8 mouse cellular contexts compared by ENCODE assay signal in genomic region chr5:77217211-77217610, GRCm38 (mm10). TPM values are rescaled to one million over a fixed set of nuclear protein-coding genes. Genes with fewer than 3 reads are reported as not detected.
DNase-seq lines count a peak whose midpoint lies in the region; ATAC-seq lines count a peak whose summit lies in the region.

No protein-coding gene starts in this region.

- ATAC-seq in monocyte, adult 5-6 weeks (replicated peaks; ENCODE audit: insufficient number of reproducible peaks, low FRiP score, low TSS enrichment, poor library complexity, severe bottlenecking) = no peak
- peak; percentile 71 for ATAC-seq in inflammation-experienced regulatory T-cells, adult 6 months

- H3K9me3 ChIP-seq in megakaryocyte, embryonic 14.5 days = peaks cover 18% of the 10 kb centered on the region

- peaks cover 7% of the 10 kb centered on the region for H3K4me1 ChIP-seq in megakaryocyte, embryonic 14.5 days

- peak overlapping the region; percentile 86 for H3K4me3 ChIP-seq in megakaryocyte, embryonic 14.5 days (replicated peaks)

- peak; percentile 33 to 45 for DNase-seq in monocyte, adult 2 months (ENCODE audit: low read depth in 1 of 2, low spot score in 2 of 2)
- peak; percentile 92 for DNase-seq in embryo, embryonic 10 days (ENCODE audit: low spot score)
- DNase-seq in gastrocnemius, postnatal 10 days = peak; percentile 75
- DNase-seq in left cerebral cortex, adult 8-10 months (ENCODE audit: low spot score in 2 of 2) = peak; percentile 6 to 28
- peak; percentile 86 for DNase-seq in right cerebral cortex, postnatal 4 days

- H3K27me3 ChIP-seq in megakaryocyte, embryonic 14.5 days (replicated peaks) = peaks cover 15% of the 10 kb centered on the region

- H3K36me3 ChIP-seq in megakaryocyte, embryonic 14.5 days (replicated peaks; ENCODE audit: low read length) = no peaks in the 10 kb centered on the region

RNA-seq across cellular contexts. Expression of gene Spink2, which starts 5.9 kb away (rescaled TPM):
- total RNA-seq in monocyte, adult 5-6 weeks (2017) = not detected in 3 replicates
- under 1 TPM; 0.81 to 0.96 TPM for total RNA-seq in gastrocnemius, postnatal 10 days (2021)
- under 1 TPM in 1 of 3 experiments, not detected in 2; 0.63 TPM for polyA plus RNA-seq in inflammation-experienced regulatory T-cells, adult 6 months (2017; shearing (Covaris generic))
- not detected for total RNA-seq in left cerebral cortex, adult 8-10 months (2022)
- not detected in 2 replicates for polyA plus RNA-seq in megakaryocyte, embryonic 14.5 days (2012; ENCODE audit: insufficient read depth, low replicate concordance)

RNA-seq across cellular contexts. Expression of gene Rest, which starts 48.1 kb away (rescaled TPM):
- total RNA-seq in monocyte, adult 5-6 weeks (2017) = 39.7 to 45.8 TPM (median 40.3 TPM) in 3 replicates
- 10 to 100 TPM; 14.4 to 17.1 TPM for total RNA-seq in gastrocnemius, postnatal 10 days (2021)
- polyA plus RNA-seq in inflammation-experienced regulatory T-cells, adult 6 months (2017; shearing (Covaris generic)) = 10 to 100 TPM; 11.8 to 18.0 (median 17.7) TPM
- total RNA-seq in left cerebral cortex, adult 8-10 months (2022) = 1 to 10 TPM; 3.9 to 4.9 (median 4.2) TPM
- 3.7 and 6.7 TPM in 2 replicates for polyA plus RNA-seq in megakaryocyte, embryonic 14.5 days (2012; ENCODE audit: insufficient read depth, low replicate concordance)

Comparison
In these comparisons a context has a peak if more than half of its experiments do, and no peak if none do; other contexts are left out.
1. DNase-seq: peak in every context shown above with its lines; median percentile 92 in embryo, embryonic 10 days; 86 in right cerebral cortex, postnatal 4 days; 75 in gastrocnemius, postnatal 10 days; 39 in monocyte, adult 2 months; 17 in left cerebral cortex, adult 8-10 months.